Mouse (Mus musculus) liver, postnatal 0 days (tissue): Measurements from ENCODE around the gene Rhebl1. TPM values are rescaled to one million over a fixed set of nuclear protein-coding genes. Genes with fewer than 3 reads are reported as not detected.

Experiments
- ATAC-seq: fragments of 200-750 bp; cut with Nextera tagmentation; 2 replicates; pipeline ENCODE4 v1.8.0; 2017; ENCODE audit warnings: mild to moderate bottlenecking, moderate library complexity
- DNase-seq: peaks from one replicate; pipeline ENCODE4 v3.0.0-alpha.2; 2016
- H3K27ac ChIP-seq: fragments of 300-500 bp; sonication (generic); 2 replicates; pipeline ENCODE4 v1.5.1; 2014; ENCODE audit warnings: antibody characterized with exemption, moderate library complexity, mild to moderate bottlenecking, low read depth
- H3K27me3 ChIP-seq: fragments of 300-500 bp; sonication (generic); 2 replicates; pipeline ENCODE4 v1.6.1; 2014; ENCODE audit warnings: low read length, control low read depth, mixed read lengths; ENCODE audit not compliant: insufficient read depth
- H3K36me3 ChIP-seq: fragments of 300-500 bp; sonication (generic); replicated peaks from 2 replicates; pipeline ENCODE4 v1.6.1; 2014; ENCODE audit warnings: mild to moderate bottlenecking, control low read depth, low read length, moderate library complexity, mixed read lengths; ENCODE audit not compliant: insufficient read depth
- H3K4me1 ChIP-seq: fragments of 300-500 bp; sonication (generic); 2 replicates; pipeline ENCODE4 v1.6.1; 2014; ENCODE audit warnings: antibody characterized with exemption, mild to moderate bottlenecking, control low read depth; ENCODE audit not compliant: insufficient read depth
- H3K4me2 ChIP-seq: fragments of 300-500 bp; sonication (generic); 2 replicates; pipeline ENCODE4 v1.6.1; 2014; ENCODE audit warnings: low read depth, mild to moderate bottlenecking, low read length, moderate library complexity, mixed read lengths
- H3K4me3 ChIP-seq: fragments of 300-500 bp; sonication (generic); 2 replicates; pipeline ENCODE4 v1.5.1; 2014; ENCODE audit warnings: low read depth, low read length
- H3K9ac ChIP-seq: fragments of 300-500 bp; sonication (generic); replicated peaks from 2 replicates; pipeline ENCODE4 v1.6.1; 2014; ENCODE audit warnings: mild to moderate bottlenecking, moderate library complexity
- H3K9me3 ChIP-seq: fragments of 300-500 bp; sonication (generic); 2 replicates; pipeline ENCODE4 v1.6.1; 2016; ENCODE audit warnings: mild to moderate bottlenecking, control low read depth, low read length, mixed read lengths
- CTCF ChIP-seq: sonication (generic); IDR thresholded peaks from 2 replicates; pipeline ENCODE4 v1.5.1; 2016; ENCODE audit warnings: antibody characterized with exemption, low read depth
- EP300 ChIP-seq: IDR thresholded peaks from 2 replicates; pipeline ENCODE4 v1.6.1; 2016; ENCODE audit warnings: antibody characterized with exemption, low read depth, mild to moderate bottlenecking
- WGBS: fragments of 180-500 bp; shearing (Covaris S2); extraction: QIAGEN DNeasy Blood & Tissue Kit; methylation state at CpG from one replicate; pipeline ENCODE4 v1.1.7; 2014; ENCODE audit not compliant: insufficient replicate concordance; 5-methylcytosine and 5-hydroxymethylcytosine counted together
- polyA plus RNA-seq: library from polyadenylated mRNA; unstranded; fragments of >200 nt; fragmentation: Nextera tagmentation; extraction: Ambion mirVana; gene quantifications from 2 replicates; pipeline ENCODE4 v1.2.1, GENCODE M21; 2015

Gene Rhebl1
- polyA plus RNA-seq, 1 experiment from 2014 or later, result 1.4 TPM

- Histone ChIP-seq H3K9ac (peak overlapping the region; percentile 99), H3K4me1 (peaks cover 32% of the 10 kb centered on the region), H3K27ac (peak overlapping the region; percentile 96), H3K9me3 (no peaks in the 10 kb centered on the region), H3K4me2 (peak overlapping the region; percentile 98), H3K4me3 (peak overlapping the region; percentile 87), H3K27me3 (no peaks in the 10 kb centered on the region), H3K36me3 (peaks cover 17% of the 10 kb centered on the region)
- WGBS, result under 1% methylated on average over 15 of the region's 16 CpGs
- TF ChIP-seq CTCF, result no peak
- no peak for TF ChIP-seq EP300
- DNase-seq, result peak; percentile 52
- no peak for ATAC-seq
Observed at GRCm38 (mm10) chr15:98870179-98871069, 23.9 kb downstream of the Rhebl1 start.

GRCm38 (mm10) chr15:98869342-98870178, 24.8 kb downstream of the Rhebl1 start:
- peak overlapping the region; percentile 98 for H3K4me2 ChIP-seq
- peak; percentile 39 for DNase-seq
- no peaks in the 10 kb centered on the region for H3K27me3 ChIP-seq
- no peak for ATAC-seq
- H3K4me3 ChIP-seq, result peak overlapping the region; percentile 87
- no peaks in the 10 kb centered on the region for H3K9me3 ChIP-seq
- 9% methylated on average over 8 of the region's 8 CpGs for WGBS
- H3K4me1 ChIP-seq, result peaks cover 32% of the 10 kb centered on the region
- TF ChIP-seq EP300 (no peak), CTCF (no peak)
- peaks cover 26% of the 10 kb centered on the region for H3K36me3 ChIP-seq
- H3K27ac ChIP-seq, result peak overlapping the region; percentile 96
- H3K9ac ChIP-seq, result peak overlapping the region; percentile 99

- 28% methylated on average over 11 of the region's 11 CpGs for WGBS
- H3K4me1 ChIP-seq, result peaks cover 32% of the 10 kb centered on the region
Observed at GRCm38 (mm10) chr15:98868346-98869063, 25.8 kb downstream of the Rhebl1 start.

GRCm38 (mm10) chr15:98867321-98867720, 27.0 kb downstream of the Rhebl1 start:
- H3K9me3 ChIP-seq, result no peaks in the 10 kb centered on the region
- peaks cover 32% of the 10 kb centered on the region for H3K4me1 ChIP-seq
- no peak for TF ChIP-seq CTCF
- TF ChIP-seq EP300, result no peak
- ATAC-seq (no peak), DNase-seq (peak; percentile 57)
- no peaks in the 10 kb centered on the region for H3K27me3 ChIP-seq
- H3K4me2 ChIP-seq, result peak overlapping the region; percentile 98
- peak overlapping the region; percentile 87 for H3K4me3 ChIP-seq
- peak overlapping the region; percentile 99 for H3K9ac ChIP-seq
- H3K36me3 ChIP-seq, result peaks cover 48% of the 10 kb centered on the region
- H3K27ac ChIP-seq, result peak overlapping the region; percentile 68
- 26% methylated on average over 6 of the region's 6 CpGs for WGBS

More at GRCm38 (mm10) chr15:98868346-98869063, 25.8 kb downstream of the Rhebl1 start:
- H3K9me3 ChIP-seq, result no peaks in the 10 kb centered on the region
- peak overlapping the region; percentile 98 for H3K4me2 ChIP-seq
- H3K4me3 ChIP-seq, result peak overlapping the region; percentile 87
- DNase-seq, result peak; percentile 14
- H3K27me3 ChIP-seq, result no peaks in the 10 kb centered on the region
- TF ChIP-seq CTCF, result no peak
- TF ChIP-seq EP300, result no peak
- peak overlapping the region; percentile 68 for H3K27ac ChIP-seq
- peaks cover 36% of the 10 kb centered on the region for H3K36me3 ChIP-seq
- ATAC-seq, result no peak
- H3K9ac ChIP-seq, result peak overlapping the region; percentile 99

- TF ChIP-seq CTCF (no peak), EP300 (no peak)
Observed at GRCm38 (mm10) chr15:98866501-98866900, 27.8 kb downstream of the Rhebl1 start.

More at GRCm38 (mm10) chr15:98866501-98866900, 27.8 kb downstream of the Rhebl1 start:
- 84% methylated on average over 5 of the region's 5 CpGs for WGBS
- Histone ChIP-seq H3K4me2 (no peak overlapping the region), H3K9me3 (no peaks in the 10 kb centered on the region), H3K4me3 (no peak overlapping the region), H3K9ac (no peak overlapping the region), H3K36me3 (peaks cover 56% of the 10 kb centered on the region), H3K27ac (no peak overlapping the region), H3K4me1 (peaks cover 32% of the 10 kb centered on the region), H3K27me3 (no peaks in the 10 kb centered on the region)
- ATAC-seq (no peak), DNase-seq (no peak)
